Mouse (Mus musculus) small intestine, adult 2 months (tissue): Measurements from ENCODE around the gene Tgfb1.

Experiments used
- CTCF ChIP-seq: fragments of 200-500 bp; IDR thresholded peaks from 2 replicates; pipeline ENCODE4 v1.5.1; 2012; ENCODE audit warnings: low read depth, mild to moderate bottlenecking, control low read depth, inconsistent platforms, low read length, moderate library complexity, mixed read lengths; ENCODE audit not compliant: insufficient replicate concordance, insufficient read length; ENCODE audit errors: extremely low read depth
- POLR2A ChIP-seq: fragments of 200-500 bp; IDR thresholded peaks from 2 replicates; pipeline ENCODE4 v1.6.1; 2012; ENCODE audit warnings: low read depth, mild to moderate bottlenecking, control low read depth, inconsistent platforms, low read length, moderate library complexity

GRCm38 (mm10) chr7:25674297-25674696 is 12.5 kb upstream of the Tgfb1 start:
- TF ChIP-seq CTCF (no peak), POLR2A (no peak)
